Mouse (Mus musculus) limb, embryonic 15.5 days (tissue): ENCODE measurements around the gene Gstm2. TPM values are rescaled to one million over a fixed set of nuclear protein-coding genes. Genes with fewer than 3 reads are reported as not detected.

Experiments
- ATAC-seq: fragments of 200-750 bp; cut with Nextera tagmentation; 2 replicates; pipeline ENCODE4 v1.8.0; 2017; ENCODE audit warnings: low read depth, moderate TSS enrichment; ENCODE audit not compliant: insufficient number of reproducible peaks, low FRiP score, low TSS enrichment
- H3K27ac ChIP-seq: fragments of 300-500 bp; sonication (generic); 2 replicates; pipeline ENCODE4 v1.5.1; 2015; ENCODE audit warnings: moderate library complexity, mild to moderate bottlenecking, inconsistent platforms
- H3K27me3 ChIP-seq: fragments of 300-500 bp; sonication (generic); 2 replicates; pipeline ENCODE4 v1.6.1; 2015; ENCODE audit warnings: inconsistent platforms
- H3K36me3 ChIP-seq: fragments of 300-500 bp; sonication (generic); 2 replicates; pipeline ENCODE4 v1.6.1; 2015; ENCODE audit warnings: inconsistent platforms
- H3K4me1 ChIP-seq: fragments of 300-500 bp; sonication (generic); 2 replicates; pipeline ENCODE4 v1.6.1; 2015; ENCODE audit warnings: inconsistent platforms
- H3K4me2 ChIP-seq: fragments of 300-500 bp; sonication (generic); 2 replicates; pipeline ENCODE4 v1.6.1; 2015; ENCODE audit warnings: mild to moderate bottlenecking, inconsistent platforms
- H3K4me3 ChIP-seq: fragments of 300-500 bp; sonication (generic); 2 replicates; pipeline ENCODE4 v1.5.1; 2015; ENCODE audit warnings: mild to moderate bottlenecking, inconsistent platforms
- H3K9ac ChIP-seq: fragments of 300-500 bp; sonication (generic); 2 replicates; pipeline ENCODE4 v1.6.1; 2015; ENCODE audit warnings: inconsistent platforms
- H3K9me3 ChIP-seq: fragments of 300-500 bp; sonication (generic); 2 replicates; pipeline ENCODE4 v1.6.1; 2016; ENCODE audit warnings: inconsistent platforms
- WGBS: fragments of 180-500 bp; shearing (Covaris S2); methylation state at CpG from one replicate; pipeline ENCODE4 v1.1.7; 2015; 5-methylcytosine and 5-hydroxymethylcytosine counted together
- polyA plus RNA-seq: library from polyadenylated mRNA; unstranded; fragments of >200 nt; fragmentation: Nextera tagmentation; extraction: Ambion mirVana; gene quantifications from 2 replicates; pipeline ENCODE4 v1.2.1, GENCODE M21; 2015

Gene Gstm2
- polyA plus RNA-seq, 1 experiment from 2014 or later, result 69.1 TPM

DNA sequence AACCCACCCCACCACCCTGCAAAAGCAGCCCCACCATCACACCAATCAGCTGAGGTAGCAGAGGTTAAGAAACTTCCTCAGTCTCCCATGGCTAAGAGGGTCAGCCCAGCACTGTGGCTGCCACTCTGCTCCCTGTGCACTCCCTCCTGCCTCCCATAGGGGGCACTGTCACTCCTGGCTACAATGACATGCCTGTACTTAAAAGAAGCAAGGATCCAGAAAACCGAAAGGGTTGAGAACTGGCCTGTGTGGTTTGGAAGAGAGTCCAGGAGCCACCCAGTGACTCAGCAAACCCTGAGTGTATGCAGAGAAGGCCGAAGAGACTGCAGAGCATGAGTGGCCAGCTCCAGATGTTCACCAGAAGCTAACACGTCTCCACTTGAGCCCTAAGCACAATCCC is 46.9 kb downstream of the Gstm2 start:
- peaks cover 9% of the 10 kb centered on the region; the same call in 1 of the 2 replicates for H3K4me1 ChIP-seq
- ATAC-seq, result 0 out of 2 replicates have a peak, but pooled peaks have one; percentile 15
- H3K4me3 ChIP-seq, result no peak overlapping the region
- H3K27me3 ChIP-seq, result no peaks in the 10 kb centered on the region
- H3K27ac ChIP-seq, result no peak overlapping the region
- WGBS, result 32% methylated on average over 3 of the region's 3 CpGs
- H3K9ac ChIP-seq, result no peak overlapping the region
- no peaks in the 10 kb centered on the region for H3K36me3 ChIP-seq
- no peak overlapping the region for H3K4me2 ChIP-seq
- no peaks in the 10 kb centered on the region for H3K9me3 ChIP-seq

DNA sequence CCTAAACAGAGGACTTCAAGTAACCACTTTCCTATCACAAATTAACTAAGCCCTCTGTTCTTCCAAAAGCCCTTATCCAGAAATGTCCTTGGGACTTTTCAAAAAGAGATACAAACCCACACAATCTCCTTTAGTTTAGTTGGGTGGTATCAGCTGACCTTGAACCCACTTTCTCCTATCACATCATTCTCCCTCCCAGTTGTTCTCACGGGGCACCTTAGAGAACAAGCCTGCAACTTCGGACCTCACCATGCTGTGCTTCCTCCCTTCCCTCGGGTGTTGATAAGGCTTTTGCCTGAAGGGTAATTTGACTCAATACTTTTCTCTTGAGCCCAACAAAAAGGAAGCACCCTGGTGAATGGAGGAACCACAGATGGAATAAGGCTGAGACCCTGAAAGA is 50.4 kb downstream of the Gstm2 start:
- Histone ChIP-seq H3K4me3 (no peak overlapping the region), H3K27ac (no peak overlapping the region), H3K36me3 (no peaks in the 10 kb centered on the region), H3K9me3 (no peaks in the 10 kb centered on the region), H3K27me3 (no peaks in the 10 kb centered on the region), H3K9ac (no peak overlapping the region), H3K4me2 (no peak overlapping the region), H3K4me1 (peaks cover 9% of the 10 kb centered on the region; the same call in 1 of the 2 replicates)
- WGBS, result 56% methylated on average over 3 of the region's 3 CpGs
- no peak for ATAC-seq

DNA sequence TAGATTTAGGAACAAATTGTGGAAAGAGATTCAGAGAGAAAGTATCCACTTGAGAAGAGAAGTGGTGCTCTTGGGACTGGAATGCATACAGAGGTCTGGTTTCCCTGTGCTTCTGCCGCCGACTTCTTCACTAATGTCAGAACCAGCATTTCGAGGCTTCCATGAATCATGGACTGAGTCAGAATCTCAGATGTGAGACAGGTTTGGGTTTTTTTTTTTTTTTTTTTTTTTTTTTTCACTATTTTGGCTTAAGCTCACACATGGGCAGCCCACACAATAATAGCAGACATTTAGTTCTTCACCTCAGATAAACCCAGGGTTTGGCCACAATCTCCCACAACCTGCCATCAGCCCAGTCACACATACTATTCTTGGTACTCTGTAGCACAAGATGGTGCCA is 51.0 kb downstream of the Gstm2 start:
- Histone ChIP-seq H3K27ac (no peak overlapping the region), H3K9me3 (no peaks in the 10 kb centered on the region), H3K36me3 (no peaks in the 10 kb centered on the region), H3K9ac (no peak overlapping the region), H3K4me1 (peaks cover 9% of the 10 kb centered on the region; the same call in 1 of the 2 replicates), H3K27me3 (no peaks in the 10 kb centered on the region), H3K4me2 (no peak overlapping the region), H3K4me3 (no peak overlapping the region)
- ATAC-seq, result no peak
- WGBS, result 85% methylated on average over 3 of the region's 3 CpGs

DNA sequence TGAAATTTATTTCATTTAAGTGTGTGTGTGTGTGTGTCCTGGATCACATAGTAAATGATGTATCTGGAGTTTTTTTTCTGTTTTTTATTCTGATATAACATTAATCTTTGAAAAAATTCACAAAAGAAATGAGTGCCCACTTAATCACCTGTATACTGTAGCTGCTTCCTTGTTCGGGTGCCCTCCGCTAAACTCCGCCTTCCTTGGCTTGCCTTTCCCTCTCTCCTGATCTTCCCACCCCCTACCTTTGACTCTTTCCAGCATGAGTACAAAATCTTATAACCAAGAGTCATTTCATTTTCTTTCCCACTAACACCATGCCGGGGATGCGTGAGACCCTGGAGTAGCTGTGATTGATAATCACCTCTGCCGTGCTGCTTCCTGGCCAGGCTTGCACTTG is 54.1 kb downstream of the Gstm2 start:
- no peaks in the 10 kb centered on the region for H3K9me3 ChIP-seq
- ATAC-seq, result no peak
- no peaks in the 10 kb centered on the region for H3K36me3 ChIP-seq
- no peak overlapping the region for H3K9ac ChIP-seq
- H3K4me1 ChIP-seq, result peaks cover 7% of the 10 kb centered on the region; the same call in 1 of the 2 replicates
- H3K27me3 ChIP-seq, result no peaks in the 10 kb centered on the region
- H3K4me2 ChIP-seq, result no peak overlapping the region
- H3K4me3 ChIP-seq, result no peak overlapping the region
- H3K27ac ChIP-seq, result no peak overlapping the region
- WGBS, result 70% methylated on average over 6 of the region's 6 CpGs

Other genes starting within 250 kb of the Gstm2 start
- gene Csf1, start 226.0 kb downstream of the Gstm2 start, polyA plus RNA-seq, result 17.0 and 20.7 TPM in 2 replicates
- not detected in 2 replicates for gene Eps8l3, start 109.2 kb downstream of the Gstm2 start, polyA plus RNA-seq
- 168 and 185 TPM in 2 replicates for gene Gstm5, start 90.6 kb downstream of the Gstm2 start, polyA plus RNA-seq
- gene Gstm7, start 54.6 kb downstream of the Gstm2 start, polyA plus RNA-seq, result 10.7 and 11.9 TPM in 2 replicates
- gene Gstm6, start 42.7 kb downstream of the Gstm2 start, polyA plus RNA-seq, result 6.8 and 7.4 TPM in 2 replicates
- gene Gstm3, start 17.2 kb downstream of the Gstm2 start, polyA plus RNA-seq, result not detected in 2 replicates
- 56.1 and 63.9 TPM in 2 replicates for gene Gstm1, start 31.5 kb upstream of the Gstm2 start, polyA plus RNA-seq
- gene Gstm4, start 58.4 kb upstream of the Gstm2 start, polyA plus RNA-seq, result 14.0 and 14.2 TPM in 2 replicates
- 50.1 and 51.4 TPM in 2 replicates for gene Ampd2, start 100.2 kb upstream of the Gstm2 start, polyA plus RNA-seq
- gene Gnat2, start 106.3 kb upstream of the Gstm2 start, polyA plus RNA-seq, result 0.67 and 0.96 TPM in 2 replicates
- 179 and 183 TPM in 2 replicates for gene Gnai3, start 159.7 kb upstream of the Gstm2 start, polyA plus RNA-seq
- gene Gpr61, start 168.4 kb upstream of the Gstm2 start, polyA plus RNA-seq, result 0.09 TPM in 2 replicates
- 4.7 and 5.4 TPM in 2 replicates for gene Amigo1, start 199.9 kb upstream of the Gstm2 start, polyA plus RNA-seq
- gene Cyb561d1, start 214.8 kb upstream of the Gstm2 start, polyA plus RNA-seq, result 2.4 and 3.1 TPM in 2 replicates
- 18.0 and 18.7 TPM in 2 replicates for gene Atxn7l2, start 224.5 kb upstream of the Gstm2 start, polyA plus RNA-seq
- 2.8 and 7.6 TPM in 2 replicates for gene Sypl2, start 240.2 kb upstream of the Gstm2 start, polyA plus RNA-seq